Mouse (Mus musculus) midbrain, embryonic 11.5 days (tissue): ENCODE results near the gene Zfp655. TPM values are rescaled to one million over a fixed set of nuclear protein-coding genes. Genes with fewer than 3 reads are reported as not detected.

Experiments used
- ATAC-seq: fragments of 200-750 bp; cut with Nextera tagmentation; 2 replicates; pipeline ENCODE4 v1.8.0; 2017; ENCODE audit warnings: moderate TSS enrichment, moderate library complexity; ENCODE audit not compliant: low FRiP score
- DNase-seq: peaks from one replicate; pipeline ENCODE4 v3.0.0; 2015; ENCODE audit warnings: low spot score; ENCODE audit errors: missing footprints
- H3K27ac ChIP-seq: fragments of 300-500 bp; sonication (generic); 2 replicates; pipeline ENCODE4 v1.5.1; 2014; ENCODE audit warnings: low read depth, low read length
- H3K27me3 ChIP-seq: fragments of 300-500 bp; sonication (generic); 2 replicates; pipeline ENCODE4 v1.6.1; 2014; ENCODE audit warnings: mild to moderate bottlenecking, low read length, moderate library complexity, mixed read lengths; ENCODE audit not compliant: control insufficient read depth, insufficient read depth
- H3K36me3 ChIP-seq: fragments of 300-500 bp; sonication (generic); 2 replicates; pipeline ENCODE4 v1.6.1; 2014; ENCODE audit warnings: mild to moderate bottlenecking, low read length, moderate library complexity, mixed read lengths; ENCODE audit not compliant: control insufficient read depth, insufficient read depth
- H3K4me1 ChIP-seq: fragments of 300-500 bp; sonication (generic); 2 replicates; pipeline ENCODE4 v1.6.1; 2014; ENCODE audit warnings: low read length; ENCODE audit not compliant: control insufficient read depth, insufficient read depth
- H3K4me2 ChIP-seq: fragments of 300-500 bp; sonication (generic); 2 replicates; pipeline ENCODE4 v1.6.1; 2014; ENCODE audit warnings: mild to moderate bottlenecking, moderate library complexity
- H3K4me3 ChIP-seq: fragments of 300-500 bp; sonication (generic); 2 replicates; pipeline ENCODE4 v1.5.1; 2014; ENCODE audit warnings: low read depth, low read length
- H3K9ac ChIP-seq: fragments of 300-500 bp; sonication (generic); 2 replicates; pipeline ENCODE4 v1.6.1; 2014; ENCODE audit warnings: low read length
- H3K9me3 ChIP-seq: fragments of 300-500 bp; sonication (generic); 2 replicates; pipeline ENCODE4 v1.6.1; 2016; ENCODE audit warnings: low read length; ENCODE audit not compliant: control insufficient read depth
- WGBS: fragments of 180-500 bp; shearing (Covaris S2); extraction: QIAGEN DNeasy Blood & Tissue Kit; methylation state at CpG from one replicate; pipeline ENCODE4 v1.1.7; 2014; 5-methylcytosine and 5-hydroxymethylcytosine counted together
- polyA plus RNA-seq: library from polyadenylated mRNA; unstranded; fragments of >200 nt; fragmentation: Nextera tagmentation; extraction: Ambion mirVana; gene quantifications from 2 replicates; pipeline ENCODE4 v1.2.1, GENCODE M21; 2014

The Zfp655 gene
- 43.2 and 48.9 TPM in 2 replicates for polyA plus RNA-seq

- no peaks in the 10 kb centered on the region for H3K9me3 ChIP-seq
- peak within 1 kb of the TSS; percentile 98 for H3K4me3 ChIP-seq
- H3K4me1 ChIP-seq: peaks cover 7% of the 10 kb centered on the region
- H3K4me2 ChIP-seq: peak within 1 kb of the TSS; percentile 68
- peaks cover 17% of the 10 kb centered on the region for H3K36me3 ChIP-seq
- H3K9ac ChIP-seq: peak within 1 kb of the TSS; percentile 86
- peak; percentile 99 for ATAC-seq
- H3K27me3 ChIP-seq: no peaks in the 10 kb centered on the region
- peak; percentile 99 for DNase-seq
- under 1% methylated on average over 42 of the region's 42 CpGs for WGBS
- peak within 1 kb of the TSS; percentile 73 for H3K27ac ChIP-seq
These were observed at the start of gene Zfp655 for GRCm38 (mm10) chr5:145231367-145231871. Gene Zfp655, plus strand, starts transcription at chr5:145231715.

- DNase-seq: no peak
- no peak for ATAC-seq
- WGBS: 92% methylated on average over 2 of the region's 2 CpGs
- H3K27me3 ChIP-seq: no peaks in the 10 kb centered on the region
- peaks cover 2% of the 10 kb centered on the region for H3K4me1 ChIP-seq
- H3K4me2 ChIP-seq: no peak overlapping the region
- peaks cover 37% of the 10 kb centered on the region for H3K36me3 ChIP-seq
- no peak overlapping the region for H3K27ac ChIP-seq
- no peak overlapping the region for H3K9ac ChIP-seq
- H3K9me3 ChIP-seq: no peaks in the 10 kb centered on the region
- H3K4me3 ChIP-seq: no peak overlapping the region
These were observed 46.3 kb upstream of the Zfp655 start for GRCm38 (mm10) chr5:145185244-145185643.

- Histone ChIP-seq H3K27ac (no peak overlapping the region), H3K9ac (no peak overlapping the region), H3K4me3 (no peak overlapping the region), H3K4me1 (peaks cover 7% of the 10 kb centered on the region), H3K27me3 (no peaks in the 10 kb centered on the region), H3K4me2 (no peak overlapping the region), H3K36me3 (peaks cover 12% of the 10 kb centered on the region; the same call in 1 of the 2 replicates), H3K9me3 (no peaks in the 10 kb centered on the region)
- WGBS: 95% methylated on average over 6 of the region's 6 CpGs
- DNase-seq (no peak), ATAC-seq (no peak)
These were observed 42.1 kb upstream of the Zfp655 start for GRCm38 (mm10) chr5:145189416-145189815.

- H3K27me3 ChIP-seq: no peaks in the 10 kb centered on the region
- H3K4me1 ChIP-seq: peaks cover 7% of the 10 kb centered on the region
- DNase-seq (no peak), ATAC-seq (no peak)
- peak overlapping the region; percentile 84 for H3K4me2 ChIP-seq
- H3K9me3 ChIP-seq: no peaks in the 10 kb centered on the region
- WGBS: 60% methylated on average over 5 of the region's 5 CpGs
- H3K4me3 ChIP-seq: peak overlapping the region; percentile 89
- H3K9ac ChIP-seq: peak overlapping the region; percentile 95
- peaks cover 12% of the 10 kb centered on the region for H3K36me3 ChIP-seq
- H3K27ac ChIP-seq: no peak overlapping the region
These were observed 41.1 kb upstream of the Zfp655 start for GRCm38 (mm10) chr5:145190373-145190772.

- Histone ChIP-seq H3K9me3 (no peaks in the 10 kb centered on the region), H3K4me2 (peak overlapping the region; percentile 84), H3K9ac (peak overlapping the region; percentile 95), H3K36me3 (peaks cover 10% of the 10 kb centered on the region), H3K4me3 (peak overlapping the region; percentile 89), H3K4me1 (peaks cover 7% of the 10 kb centered on the region), H3K27ac (peak overlapping the region; percentile 80), H3K27me3 (no peaks in the 10 kb centered on the region)
- ATAC-seq (peak; percentile 93), DNase-seq (peak; percentile 99)
- 1% methylated on average over 41 of the region's 41 CpGs for WGBS
These were observed 40.4 kb upstream of the Zfp655 start for GRCm38 (mm10) chr5:145190875-145191798.

- DNase-seq: no peak
- Histone ChIP-seq H3K36me3 (peaks cover 7% of the 10 kb centered on the region), H3K27me3 (no peaks in the 10 kb centered on the region), H3K4me2 (peak within 1 kb of the TSS; percentile 84), H3K9ac (peak within 1 kb of the TSS; percentile 95), H3K4me3 (peak within 1 kb of the TSS; percentile 89), H3K9me3 (no peaks in the 10 kb centered on the region), H3K27ac (peak within 1 kb of the TSS; percentile 80), H3K4me1 (peaks cover 7% of the 10 kb centered on the region)
- WGBS: 71% methylated on average over 2 of the region's 2 CpGs
- no peak for ATAC-seq
These were observed 39.6 kb upstream of the Zfp655 start, which contains the start of gene Atp5j2 for GRCm38 (mm10) chr5:145191962-145192361. Gene Atp5j2, minus strand, starts transcription at chr5:145192062.

GRCm38 (mm10) chr5:145200387-145200786, 31.1 kb upstream of the Zfp655 start:
- Histone ChIP-seq H3K4me3 (no peak overlapping the region), H3K9me3 (no peaks in the 10 kb centered on the region), H3K9ac (no peak overlapping the region), H3K4me1 (peaks cover 10% of the 10 kb centered on the region), H3K27ac (no peak overlapping the region), H3K4me2 (no peak overlapping the region; the same call in 1 of the 2 replicates), H3K36me3 (peaks cover 1% of the 10 kb centered on the region; the same call in 1 of the 2 replicates), H3K27me3 (no peaks in the 10 kb centered on the region)
- no peak for DNase-seq
- no peak for ATAC-seq
- 79% methylated on average over 7 of the region's 7 CpGs for WGBS

GRCm38 (mm10) chr5:145201321-145201991, 30.1 kb upstream of the Zfp655 start, which contains the start of gene Zkscan14:
Gene Zkscan14, minus strand, starts transcription at chr5:145201868.
- peak; percentile 28; the same call in 1 of the 2 replicates for ATAC-seq
- H3K27ac ChIP-seq: no peak within 1 kb of the TSS; the same call in 1 of the 2 replicates
- 2% methylated on average over 37 of the region's 37 CpGs for WGBS

More at GRCm38 (mm10) chr5:145201321-145201991, 30.1 kb upstream of the Zfp655 start, which contains the start of gene Zkscan14:
- Histone ChIP-seq H3K27me3 (no peaks in the 10 kb centered on the region), H3K36me3 (no peaks in the 10 kb centered on the region), H3K4me2 (peak within 1 kb of the TSS; percentile 80), H3K4me3 (peak within 1 kb of the TSS; percentile 78), H3K4me1 (peaks cover 14% of the 10 kb centered on the region), H3K9ac (peak within 1 kb of the TSS; percentile 68), H3K9me3 (no peaks in the 10 kb centered on the region)
- peak; percentile 97 for DNase-seq
